Mouse (Mus musculus) intestine, embryonic 15.5 days (tissue): ENCODE measurements at regions not wholly inside any gene's neighbourhood (a gene's known extent, or its start where the extent isn't known, plus 50 kb on each side); places are given as distances from the start of the nearest gene placed in this dataset.

ENCODE experiments used
- ATAC-seq: fragments of 200-750 bp; cut with Nextera tagmentation; 2 replicates; pipeline ENCODE4 v1.8.0; 2017; ENCODE audit warnings: moderate TSS enrichment, moderate library complexity
- H3K27ac ChIP-seq: fragments of 300-500 bp; sonication (generic); 2 replicates; pipeline ENCODE4 v1.5.1; 2015; ENCODE audit warnings: mild to moderate bottlenecking, inconsistent platforms
- H3K27me3 ChIP-seq: fragments of 300-500 bp; sonication (generic); replicated peaks from 2 replicates; pipeline ENCODE4 v1.6.1; 2015; ENCODE audit warnings: inconsistent platforms
- H3K36me3 ChIP-seq: fragments of 300-500 bp; sonication (generic); 2 replicates; pipeline ENCODE4 v1.6.1; 2015; ENCODE audit warnings: inconsistent platforms
- H3K4me1 ChIP-seq: fragments of 300-500 bp; sonication (generic); replicated peaks from 2 replicates; pipeline ENCODE4 v1.6.1; 2015; ENCODE audit warnings: inconsistent platforms
- H3K4me2 ChIP-seq: fragments of 300-500 bp; sonication (generic); replicated peaks from 2 replicates; pipeline ENCODE4 v1.6.1; 2015; ENCODE audit warnings: mild to moderate bottlenecking, inconsistent platforms
- H3K4me3 ChIP-seq: fragments of 300-500 bp; sonication (generic); replicated peaks from 2 replicates; pipeline ENCODE4 v1.5.1; 2015; ENCODE audit warnings: inconsistent platforms
- H3K9ac ChIP-seq: fragments of 300-500 bp; sonication (generic); 2 replicates; pipeline ENCODE4 v1.6.1; 2015; ENCODE audit warnings: inconsistent platforms
- H3K9me3 ChIP-seq: fragments of 300-500 bp; sonication (generic); 2 replicates; pipeline ENCODE4 v1.6.1; 2016; ENCODE audit warnings: inconsistent platforms
- WGBS: fragments of 180-500 bp; shearing (Covaris S2); methylation state at CpG from one replicate; pipeline ENCODE4 v1.1.7; 2015; 5-methylcytosine and 5-hydroxymethylcytosine counted together

DNA sequence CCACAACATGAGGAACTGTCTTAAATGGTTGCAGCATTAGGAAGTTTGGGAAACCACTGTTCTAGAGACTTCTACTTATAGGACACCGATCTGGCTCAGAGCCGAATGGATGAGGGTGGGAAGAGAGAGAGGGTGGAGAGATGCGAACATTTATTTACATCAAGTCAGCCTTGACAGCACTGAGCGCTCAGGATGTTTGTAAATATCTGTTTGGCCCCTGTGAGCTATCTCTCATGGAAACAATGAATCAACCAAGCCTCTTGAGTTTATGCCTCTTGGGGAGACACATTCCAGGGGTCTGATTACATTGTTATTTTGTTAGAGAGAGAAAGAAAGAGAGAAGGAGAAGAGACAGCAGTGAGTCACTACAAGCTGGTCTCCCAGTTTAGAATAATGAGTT is 192.1 kb upstream of the Tbx3 start:
- Histone ChIP-seq H3K36me3 (no peaks in the 10 kb centered on the region), H3K4me1 (0 out of 2 replicates have a peak, but pooled peaks cover 6% of the 10 kb centered on the region), H3K4me2 (no peak overlapping the region), H3K9me3 (no peaks in the 10 kb centered on the region), H3K27me3 (no peaks in the 10 kb centered on the region), H3K9ac (no peak overlapping the region), H3K27ac (no peak overlapping the region), H3K4me3 (no peak overlapping the region)
- 50% methylated on average over 4 of the region's 4 CpGs for WGBS
- ATAC-seq, result peak; percentile 17; the same call in 1 of the 2 replicates

DNA sequence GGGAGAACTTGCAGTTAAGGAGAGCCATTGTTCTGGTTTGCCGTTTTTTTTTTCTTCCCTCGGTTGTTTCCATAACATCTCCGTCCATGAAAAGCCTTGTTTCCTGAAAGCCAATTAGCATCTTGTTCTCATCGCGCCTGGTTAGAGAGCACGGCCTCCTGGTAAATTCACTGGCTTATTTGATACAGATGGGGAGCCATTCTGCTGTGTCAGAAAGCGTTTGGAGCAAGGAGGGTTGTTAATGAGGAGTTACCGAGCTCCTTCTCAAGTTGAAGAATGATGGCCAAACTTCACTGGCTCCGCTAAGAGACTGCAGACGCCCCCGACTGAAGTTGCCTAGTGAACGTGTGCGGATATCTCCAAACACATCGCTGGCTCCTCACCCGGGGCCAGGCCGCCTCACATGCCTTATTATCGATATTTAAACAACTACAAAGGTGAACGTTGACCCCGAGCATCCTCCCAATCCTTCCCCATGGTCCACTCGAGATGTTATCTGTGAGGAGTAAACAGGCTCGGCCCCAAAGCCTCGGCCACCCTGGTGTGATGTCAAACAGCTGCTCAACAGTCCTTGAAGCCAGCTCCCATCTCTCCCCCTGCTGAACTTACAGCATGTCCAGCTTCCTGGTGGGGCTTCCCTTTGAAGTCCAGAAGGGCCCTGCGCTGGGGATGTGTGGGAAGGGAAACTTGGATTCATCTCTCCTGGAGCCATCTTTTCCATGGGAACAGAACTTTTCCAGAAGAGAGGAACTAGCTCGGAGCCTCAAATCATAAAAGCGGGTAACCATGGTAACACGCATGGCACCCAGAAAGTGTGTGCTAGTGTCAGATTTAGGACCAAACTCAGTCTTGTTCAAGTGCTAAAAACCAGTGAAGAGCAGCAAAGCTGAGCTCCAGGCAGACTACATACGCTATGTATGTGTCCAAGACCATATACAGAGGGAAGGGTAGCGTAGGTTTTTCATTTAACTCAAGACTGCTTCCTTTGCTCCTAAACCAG is 190.0 kb upstream of the Tbx3 start:
- no peak overlapping the region for H3K27ac ChIP-seq
- H3K4me3 ChIP-seq, result no peak overlapping the region
- WGBS, result 28% methylated on average over 28 of the region's 28 CpGs
- H3K4me2 ChIP-seq, result no peak overlapping the region
- H3K9ac ChIP-seq, result no peak overlapping the region
- no peaks in the 10 kb centered on the region for H3K9me3 ChIP-seq
- no peaks in the 10 kb centered on the region for H3K27me3 ChIP-seq
- H3K36me3 ChIP-seq, result no peaks in the 10 kb centered on the region
- ATAC-seq, result peak; percentile 62
- 0 out of 2 replicates have a peak, but pooled peaks cover 6% of the 10 kb centered on the region for H3K4me1 ChIP-seq

DNA sequence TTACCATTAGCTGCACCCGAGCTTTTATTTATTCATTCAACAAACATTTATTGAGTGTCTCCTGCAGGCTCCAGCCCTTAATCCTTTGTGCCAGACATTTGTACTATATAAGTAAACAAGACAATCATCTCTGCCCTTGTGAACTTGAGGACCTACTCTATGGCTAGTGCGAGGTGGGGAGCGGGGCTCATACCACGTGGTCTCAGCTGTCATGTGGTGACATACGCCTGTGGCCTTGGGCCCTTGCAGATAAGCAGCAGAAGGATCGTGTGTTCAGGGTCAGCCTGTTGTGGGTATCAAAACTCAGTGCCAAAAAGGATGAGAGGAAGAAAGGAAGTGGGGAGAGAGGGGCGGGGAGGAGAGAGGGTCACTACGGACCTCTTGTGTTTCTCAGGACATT is 186.8 kb upstream of the Tbx3 start:
- no peak overlapping the region for H3K4me3 ChIP-seq
- no peaks in the 10 kb centered on the region for H3K27me3 ChIP-seq
- 0 out of 2 replicates have a peak, but pooled peaks cover 6% of the 10 kb centered on the region for H3K4me1 ChIP-seq
- H3K9me3 ChIP-seq, result no peaks in the 10 kb centered on the region
- 54% methylated on average over 8 of the region's 8 CpGs for WGBS
- no peak overlapping the region for H3K9ac ChIP-seq
- H3K36me3 ChIP-seq, result no peaks in the 10 kb centered on the region
- H3K27ac ChIP-seq, result no peak overlapping the region
- no peak for ATAC-seq
- H3K4me2 ChIP-seq, result no peak overlapping the region

GRCm38 (mm10) chr5:119486196-119486595 is 184.3 kb upstream of the Tbx3 start:
- H3K27me3 ChIP-seq, result no peaks in the 10 kb centered on the region
- H3K27ac ChIP-seq, result no peak overlapping the region
- no peaks in the 10 kb centered on the region for H3K36me3 ChIP-seq
- no peak overlapping the region for H3K4me2 ChIP-seq
- H3K9ac ChIP-seq, result no peak overlapping the region
- no peak overlapping the region for H3K4me3 ChIP-seq
- H3K9me3 ChIP-seq, result no peaks in the 10 kb centered on the region
- H3K4me1 ChIP-seq, result no peaks in the 10 kb centered on the region
- no peak for ATAC-seq

GRCm38 (mm10) chr5:119487184-119487583 is 183.3 kb upstream of the Tbx3 start:
- H3K4me3 ChIP-seq, result no peak overlapping the region
- no peaks in the 10 kb centered on the region for H3K27me3 ChIP-seq
- no peak overlapping the region for H3K27ac ChIP-seq
- no peaks in the 10 kb centered on the region for H3K4me1 ChIP-seq
- H3K9ac ChIP-seq, result no peak overlapping the region
- no peaks in the 10 kb centered on the region for H3K9me3 ChIP-seq
- no peaks in the 10 kb centered on the region for H3K36me3 ChIP-seq
- no peak for ATAC-seq
- WGBS, result 25% methylated on average over 8 of the region's 8 CpGs
- H3K4me2 ChIP-seq, result no peak overlapping the region

DNA sequence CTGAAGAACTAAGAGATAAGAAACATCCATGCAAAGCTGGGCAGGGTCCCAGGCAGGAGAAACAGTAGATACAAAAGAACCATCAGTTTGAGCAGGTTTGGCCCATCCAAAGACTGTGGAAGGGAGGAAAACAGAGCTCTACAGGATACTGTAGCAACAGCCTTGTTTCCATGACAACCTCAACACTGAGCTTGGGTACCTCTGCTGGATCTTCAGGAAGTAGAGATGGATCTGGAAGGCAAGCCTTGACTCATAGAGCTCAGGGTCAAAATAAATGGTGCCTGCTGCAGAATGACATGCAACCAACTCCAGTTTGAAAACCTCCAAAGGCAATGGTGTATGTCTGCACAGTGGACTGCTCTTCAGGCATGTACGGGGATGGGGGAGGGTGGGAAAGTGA is 173.0 kb upstream of the Tbx3 start:
- no peak overlapping the region for H3K27ac ChIP-seq
- WGBS, result 80% methylated on average over 1 of the region's 1 CpGs
- no peaks in the 10 kb centered on the region for H3K36me3 ChIP-seq
- no peak overlapping the region for H3K4me2 ChIP-seq
- no peaks in the 10 kb centered on the region for H3K4me1 ChIP-seq
- H3K27me3 ChIP-seq, result no peaks in the 10 kb centered on the region
- no peak for ATAC-seq
- H3K4me3 ChIP-seq, result no peak overlapping the region
- no peaks in the 10 kb centered on the region for H3K9me3 ChIP-seq
- no peak overlapping the region for H3K9ac ChIP-seq

GRCm38 (mm10) chr5:119498431-119498830 is 172.0 kb upstream of the Tbx3 start:
- H3K36me3 ChIP-seq, result no peaks in the 10 kb centered on the region
- WGBS, result 63% methylated on average over 6 of the region's 6 CpGs
- H3K4me1 ChIP-seq, result no peaks in the 10 kb centered on the region
- no peak overlapping the region for H3K4me3 ChIP-seq
- no peaks in the 10 kb centered on the region for H3K9me3 ChIP-seq
- H3K4me2 ChIP-seq, result no peak overlapping the region
- no peak overlapping the region for H3K9ac ChIP-seq
- H3K27me3 ChIP-seq, result no peaks in the 10 kb centered on the region
- no peak overlapping the region for H3K27ac ChIP-seq
- no peak for ATAC-seq

- Histone ChIP-seq H3K36me3 (no peaks in the 10 kb centered on the region), H3K4me2 (no peak overlapping the region), H3K4me3 (no peak overlapping the region), H3K27ac (no peak overlapping the region), H3K27me3 (no peaks in the 10 kb centered on the region), H3K9me3 (no peaks in the 10 kb centered on the region), H3K4me1 (no peaks in the 10 kb centered on the region), H3K9ac (no peak overlapping the region)
- WGBS, result 25% methylated on average over 14 of the region's 14 CpGs
- ATAC-seq, result no peak
These were observed 162.8 kb upstream of the Tbx3 start for GRCm38 (mm10) chr5:119507709-119508108.

- Histone ChIP-seq H3K4me3 (no peak overlapping the region), H3K27ac (no peak overlapping the region), H3K4me2 (no peak overlapping the region), H3K36me3 (no peaks in the 10 kb centered on the region), H3K4me1 (0 out of 2 replicates have a peak, but pooled peaks cover 2% of the 10 kb centered on the region), H3K9ac (no peak overlapping the region), H3K27me3 (no peaks in the 10 kb centered on the region), H3K9me3 (no peaks in the 10 kb centered on the region)
- ATAC-seq, result no peak
- 66% methylated on average over 19 of the region's 19 CpGs for WGBS
These were observed 151.8 kb upstream of the Tbx3 start for GRCm38 (mm10) chr5:119518506-119519252.

- WGBS, result 52% methylated on average over 4 of the region's 4 CpGs
- no peak overlapping the region for H3K9ac ChIP-seq
- no peak for ATAC-seq
- H3K4me1 ChIP-seq, result no peaks in the 10 kb centered on the region
- H3K9me3 ChIP-seq, result no peaks in the 10 kb centered on the region
- no peak overlapping the region for H3K4me2 ChIP-seq
- H3K27ac ChIP-seq, result no peak overlapping the region
- H3K36me3 ChIP-seq, result no peaks in the 10 kb centered on the region
- no peaks in the 10 kb centered on the region for H3K27me3 ChIP-seq
- no peak overlapping the region for H3K4me3 ChIP-seq
These were observed 146.3 kb upstream of the Tbx3 start for GRCm38 (mm10) chr5:119524171-119524570.

- H3K27ac ChIP-seq, result no peak overlapping the region
- no peaks in the 10 kb centered on the region for H3K27me3 ChIP-seq
- no peaks in the 10 kb centered on the region for H3K36me3 ChIP-seq
- no peak for ATAC-seq
- no peaks in the 10 kb centered on the region for H3K9me3 ChIP-seq
- no peak overlapping the region for H3K4me2 ChIP-seq
- WGBS, result 66% methylated on average over 5 of the region's 5 CpGs
- H3K4me3 ChIP-seq, result no peak overlapping the region
- H3K9ac ChIP-seq, result no peak overlapping the region
- H3K4me1 ChIP-seq, result no peaks in the 10 kb centered on the region
These were observed 144.5 kb upstream of the Tbx3 start for GRCm38 (mm10) chr5:119525960-119526359.

- no peaks in the 10 kb centered on the region for H3K27me3 ChIP-seq
- no peaks in the 10 kb centered on the region for H3K36me3 ChIP-seq
- WGBS, result 49% methylated on average over 8 of the region's 8 CpGs
- no peaks in the 10 kb centered on the region for H3K9me3 ChIP-seq
- no peak overlapping the region for H3K4me2 ChIP-seq
- H3K27ac ChIP-seq, result no peak overlapping the region
- no peak overlapping the region for H3K9ac ChIP-seq
- H3K4me1 ChIP-seq, result no peaks in the 10 kb centered on the region
- H3K4me3 ChIP-seq, result no peak overlapping the region
- no peak for ATAC-seq
These were observed 140.5 kb upstream of the Tbx3 start for GRCm38 (mm10) chr5:119530009-119530408.
